Mouse (Mus musculus): ENCODE data around the gene Tnfsf13. TPM values are rescaled to one million over a fixed set of nuclear protein-coding genes. Genes with fewer than 3 reads are reported as not detected.

Tnfsf13 gene
- polyA plus RNA-seq, 1 experiment from 2014 or later = 0.43 TPM

- Histone ChIP-seq H3K4me1 (replicated peaks; ENCODE audit: insufficient read depth, low read length) (peaks cover 5% of the 10 kb centered on the region; the same call in 1 of the 2 replicates), H3K27me3 (ENCODE audit: insufficient read depth, low read length) (no peaks in the 10 kb centered on the region), H3K4me3 (replicated peaks; ENCODE audit: low read depth, low read length) (no peak overlapping the region), H3K4me2 (ENCODE audit: low read length) (no peak overlapping the region), H3K36me3 (ENCODE audit: insufficient read depth, low read length) (peaks cover 34% of the 10 kb centered on the region), H3K27ac (no peak overlapping the region), H3K9me3 (replicated peaks; ENCODE audit: low read length) (no peaks in the 10 kb centered on the region), H3K9ac (ENCODE audit: low read depth, low read length) (no peak overlapping the region)
- ATAC-seq (replicated peaks; ENCODE audit: low FRiP score, low read depth) (no peak), DNase-seq (ENCODE audit: low spot score) (no peak)
- TF ChIP-seq CTCF (IDR thresholded peaks at IDR 0.05; ENCODE audit: low read depth) = no peak
- WGBS = 100% methylated on average over 2 of the region's 2 CpGs
Observed at GRCm38 (mm10) chr11:69679144-69679543, 6.4 kb downstream of the Tnfsf13 start.

GRCm38 (mm10) chr11:69672211-69672706, 13.3 kb downstream of the Tnfsf13 start, which contains the start of gene Eif4a1:
Gene Eif4a1 (minus strand): TSS chr11:69672423.
- WGBS = 0% methylated on average over 36 of the region's 36 CpGs
- Histone ChIP-seq H3K4me2 (ENCODE audit: low read length) (peak within 1 kb of the TSS; percentile 68), H3K27me3 (ENCODE audit: insufficient read depth, low read length) (no peaks in the 10 kb centered on the region), H3K27ac (peak within 1 kb of the TSS; percentile 99), H3K9ac (ENCODE audit: low read depth, low read length) (peak within 1 kb of the TSS; percentile 99), H3K4me3 (replicated peaks; ENCODE audit: low read depth, low read length) (peak within 1 kb of the TSS; percentile 99), H3K4me1 (replicated peaks; ENCODE audit: insufficient read depth, low read length) (peaks cover 9% of the 10 kb centered on the region; the same call in 1 of the 2 replicates), H3K9me3 (replicated peaks; ENCODE audit: low read length) (no peaks in the 10 kb centered on the region), H3K36me3 (ENCODE audit: insufficient read depth, low read length) (peaks cover 50% of the 10 kb centered on the region)
- peak; percentile 100 for DNase-seq (ENCODE audit: low spot score)
- peak; percentile 94 for ATAC-seq (replicated peaks; ENCODE audit: low FRiP score, low read depth)
- TF ChIP-seq CTCF (IDR thresholded peaks at IDR 0.05; ENCODE audit: low read depth) = peak; percentile 14; the same call in 1 of the 2 replicates

- Histone ChIP-seq H3K9ac (ENCODE audit: low read depth, low read length) (peak overlapping the region; percentile 99), H3K4me2 (ENCODE audit: low read length) (peak overlapping the region; percentile 68), H3K27me3 (ENCODE audit: insufficient read depth, low read length) (no peaks in the 10 kb centered on the region), H3K4me3 (replicated peaks; ENCODE audit: low read depth, low read length) (peak overlapping the region; percentile 99), H3K4me1 (replicated peaks; ENCODE audit: insufficient read depth, low read length) (peaks cover 9% of the 10 kb centered on the region; the same call in 1 of the 2 replicates), H3K27ac (peak overlapping the region; percentile 99), H3K9me3 (replicated peaks; ENCODE audit: low read length) (no peaks in the 10 kb centered on the region), H3K36me3 (ENCODE audit: insufficient read depth, low read length) (peaks cover 49% of the 10 kb centered on the region)
- ATAC-seq (replicated peaks; ENCODE audit: low FRiP score, low read depth) = peak; percentile 9; the same call in 1 of the 2 replicates
- WGBS = under 1% methylated on average over 43 of the region's 43 CpGs
- TF ChIP-seq CTCF (IDR thresholded peaks at IDR 0.05; ENCODE audit: low read depth) = no peak
- DNase-seq (ENCODE audit: low spot score) = no peak
Observed at GRCm38 (mm10) chr11:69671726-69672124, 13.9 kb downstream of the Tnfsf13 start.

- H3K27me3 ChIP-seq (ENCODE audit: insufficient read depth, low read length) = no peaks in the 10 kb centered on the region
- H3K36me3 ChIP-seq (ENCODE audit: insufficient read depth, low read length) = peaks cover 47% of the 10 kb centered on the region
- peak overlapping the region; percentile 99 for H3K9ac ChIP-seq (ENCODE audit: low read depth, low read length)
- WGBS = under 1% methylated on average over 61 of the region's 61 CpGs
- peak; percentile 78 for ATAC-seq (replicated peaks; ENCODE audit: low FRiP score, low read depth)
- H3K4me1 ChIP-seq (replicated peaks; ENCODE audit: insufficient read depth, low read length) = peaks cover 9% of the 10 kb centered on the region; the same call in 1 of the 2 replicates
- no peaks in the 10 kb centered on the region for H3K9me3 ChIP-seq (replicated peaks; ENCODE audit: low read length)
- no peak for TF ChIP-seq CTCF (IDR thresholded peaks at IDR 0.05; ENCODE audit: low read depth)
- peak overlapping the region; percentile 68 for H3K4me2 ChIP-seq (ENCODE audit: low read length)
- H3K27ac ChIP-seq = peak overlapping the region; percentile 99
- peak; percentile 98 for DNase-seq (ENCODE audit: low spot score)
- peak overlapping the region; percentile 99 for H3K4me3 ChIP-seq (replicated peaks; ENCODE audit: low read depth, low read length)
Observed at GRCm38 (mm10) chr11:69670786-69671725, 14.5 kb downstream of the Tnfsf13 start.

GRCm38 (mm10) chr11:69666665-69667005, 18.9 kb downstream of the Tnfsf13 start:
- Histone ChIP-seq H3K27ac (no peak overlapping the region), H3K36me3 (ENCODE audit: insufficient read depth, low read length) (peaks cover 54% of the 10 kb centered on the region), H3K9me3 (replicated peaks; ENCODE audit: low read length) (no peaks in the 10 kb centered on the region), H3K27me3 (ENCODE audit: insufficient read depth, low read length) (no peaks in the 10 kb centered on the region), H3K4me2 (ENCODE audit: low read length) (no peak overlapping the region), H3K4me1 (replicated peaks; ENCODE audit: insufficient read depth, low read length) (peaks cover 16% of the 10 kb centered on the region; the same call in 1 of the 2 replicates), H3K9ac (ENCODE audit: low read depth, low read length) (no peak overlapping the region), H3K4me3 (replicated peaks; ENCODE audit: low read depth, low read length) (no peak overlapping the region)
- ATAC-seq (replicated peaks; ENCODE audit: low FRiP score, low read depth) (no peak), DNase-seq (ENCODE audit: low spot score) (no peak)
- WGBS = 86% methylated on average over 3 of the region's 3 CpGs
- TF ChIP-seq CTCF (IDR thresholded peaks at IDR 0.05; ENCODE audit: low read depth) = no peak

- H3K36me3 ChIP-seq (ENCODE audit: insufficient read depth, low read length) = peaks cover 54% of the 10 kb centered on the region
- no peaks in the 10 kb centered on the region for H3K9me3 ChIP-seq (replicated peaks; ENCODE audit: low read length)
- WGBS = 34% methylated on average over 7 of the region's 7 CpGs
- ATAC-seq (replicated peaks; ENCODE audit: low FRiP score, low read depth) = no peak
- no peaks in the 10 kb centered on the region for H3K27me3 ChIP-seq (ENCODE audit: insufficient read depth, low read length)
- peaks cover 18% of the 10 kb centered on the region; the same call in 1 of the 2 replicates for H3K4me1 ChIP-seq (replicated peaks; ENCODE audit: insufficient read depth, low read length)
- TF ChIP-seq CTCF (IDR thresholded peaks at IDR 0.05; ENCODE audit: low read depth) = no peak
- H3K9ac ChIP-seq (ENCODE audit: low read depth, low read length) = no peak within 1 kb of the TSS
- H3K27ac ChIP-seq = no peak within 1 kb of the TSS
- DNase-seq (ENCODE audit: low spot score) = peak; percentile 52
- H3K4me2 ChIP-seq (ENCODE audit: low read length) = no peak within 1 kb of the TSS
- no peak within 1 kb of the TSS for H3K4me3 ChIP-seq (replicated peaks; ENCODE audit: low read depth, low read length)
Observed at GRCm38 (mm10) chr11:69665961-69666664, 19.5 kb downstream of the Tnfsf13 start, which contains the start of gene Cd68. Gene Cd68 (minus strand): TSS chr11:69666153.

Measured in kidney, postnatal 0 days (tissue).